ENCODE assay signal across 9 mouse cellular contexts in genomic region chr7:132570071-132570470, GRCm38 (mm10). TPM values are rescaled to one million over a fixed set of nuclear protein-coding genes. Genes with fewer than 3 reads are reported as not detected.
DNase-seq lines count a peak whose midpoint lies in the region; ATAC-seq and TF ChIP-seq lines count a peak whose summit lies in the region.
"Had no signal": no experiment of that assay in that cellular context is flagged by ENCODE, and none has a peak within 500 bp of the region (broad histone marks: within the 10 kb centered on the region; RNA-seq: fewer than 3 reads in every experiment).

No protein-coding gene starts in this region.

- H3K36me3 ChIP-seq in liver, postnatal 0 days (replicated peaks; ENCODE audit: insufficient read depth, low read length) = peaks cover 27% of the 10 kb centered on the region
- H3K36me3 ChIP-seq in forebrain, embryonic 11.5 days (ENCODE audit: control insufficient read depth, insufficient read depth, low read length) = no peaks in the 10 kb centered on the region
- H3K36me3 ChIP-seq in midbrain, embryonic 16.5 days (ENCODE audit: control insufficient read depth, insufficient read depth, low read length) = 0 out of 2 replicates have a peak, but pooled peaks cover 3% of the 10 kb centered on the region

- no peak for TF ChIP-seq EP300 in liver, postnatal 0 days (IDR thresholded peaks at IDR 0.05; ENCODE audit: low read depth)

- H3K9me3 ChIP-seq in liver, postnatal 0 days (ENCODE audit: low read length) = no peaks in the 10 kb centered on the region
- H3K9me3 ChIP-seq in forebrain, embryonic 11.5 days (ENCODE audit: control insufficient read depth, low read length) = no peaks in the 10 kb centered on the region
- H3K9me3 ChIP-seq in midbrain, embryonic 16.5 days (replicated peaks; ENCODE audit: control insufficient read depth, low read length, poor library complexity, severe bottlenecking) = no peaks in the 10 kb centered on the region

- peak overlapping the region; percentile 56; the same call in 1 of the 2 replicates for H3K27ac ChIP-seq in layer of hippocampus, adult 2 months
- no peak overlapping the region for H3K27ac ChIP-seq in liver, postnatal 0 days (ENCODE audit: low read depth)
- no peak overlapping the region for H3K27ac ChIP-seq in forebrain, embryonic 11.5 days (ENCODE audit: low read depth, low read length)
- H3K27ac ChIP-seq in midbrain, embryonic 16.5 days (ENCODE audit: low read length) = no peak overlapping the region

- H3K4me2 ChIP-seq in liver, postnatal 0 days (ENCODE audit: low read depth, low read length) = no peak overlapping the region
- no peak overlapping the region for H3K4me2 ChIP-seq in forebrain, embryonic 11.5 days (ENCODE audit: low read depth, low read length, severe bottlenecking)
- H3K4me2 ChIP-seq in midbrain, embryonic 16.5 days (ENCODE audit: low read length) = no peak overlapping the region

- peak; percentile 65 for ATAC-seq in liver, postnatal 0 days
- ATAC-seq in forebrain, embryonic 11.5 days (replicated peaks; ENCODE audit: low FRiP score) = no peak
- ATAC-seq in midbrain, embryonic 16.5 days = no peak
- ATAC-seq: Patski had no signal

- H3K27me3 ChIP-seq in liver, postnatal 0 days (ENCODE audit: insufficient read depth, low read length) = peaks cover 22% of the 10 kb centered on the region
- H3K27me3 ChIP-seq in forebrain, embryonic 11.5 days (ENCODE audit: control insufficient read depth, insufficient read depth, low read length) = no peaks in the 10 kb centered on the region
- H3K27me3 ChIP-seq in midbrain, embryonic 16.5 days (ENCODE audit: control insufficient read depth, insufficient read depth, low read depth, low read length) = no peaks in the 10 kb centered on the region
- H3K27me3 ChIP-seq: Patski had no signal

- no peak overlapping the region for H3K4me3 ChIP-seq in layer of hippocampus, adult 2 months
- no peak overlapping the region for H3K4me3 ChIP-seq in liver, postnatal 0 days (ENCODE audit: low read depth, low read length)
- H3K4me3 ChIP-seq in forebrain, embryonic 11.5 days (ENCODE audit: low read depth, low read length) = no peak overlapping the region
- no peak overlapping the region for H3K4me3 ChIP-seq in midbrain, embryonic 16.5 days (ENCODE audit: low read depth, low read length)

- intact Hi-C loops in heart, postnatal 10 days (cut with DNase I) = loop anchor here (10.0 kb wide), 1 partner anchor 245 kb away; the partner anchor contains the start of gene Fam53b

- no peak for TF ChIP-seq CTCF in layer of hippocampus, adult 2 months (conservative IDR thresholded peaks at IDR 0.05)
- no peak for TF ChIP-seq CTCF in liver, postnatal 0 days (IDR thresholded peaks at IDR 0.05; ENCODE audit: low read depth)

- no peak for DNase-seq in layer of hippocampus, adult 2 months (ENCODE audit: low spot score in 2 of 2)
- no peak for DNase-seq in layer of hippocampus, adult 9-11 months
- DNase-seq in cerebellum, postnatal 36 days = peak; percentile 26
- DNase-seq in heart, postnatal 10 days = peak; percentile 48 to 74
- peak; percentile 52 for DNase-seq in liver, postnatal 0 days
- no peak for DNase-seq in forebrain, embryonic 11.5 days (ENCODE audit: low spot score)
- DNase-seq: gastrocnemius, postnatal 14 days had no signal

- peaks cover 24% of the 10 kb centered on the region for H3K4me1 ChIP-seq in liver, postnatal 0 days (ENCODE audit: insufficient read depth)
- H3K4me1 ChIP-seq in forebrain, embryonic 11.5 days (replicated peaks; ENCODE audit: control insufficient read depth, insufficient read depth, low read length) = peaks cover 4% of the 10 kb centered on the region; the same call in 1 of the 2 replicates
- 0 out of 2 replicates have a peak, but pooled peaks cover 2% of the 10 kb centered on the region for H3K4me1 ChIP-seq in midbrain, embryonic 16.5 days (ENCODE audit: control insufficient read depth, insufficient read depth, low read length)

- WGBS in liver, postnatal 0 days (ENCODE audit: insufficient replicate concordance) = 61% methylated on average over 5 of the region's 5 CpGs
- WGBS in forebrain, embryonic 11.5 days = 89% methylated on average over 5 of the region's 5 CpGs
- 85% methylated on average over 5 of the region's 5 CpGs for WGBS in midbrain, embryonic 16.5 days

- no peak overlapping the region for H3K9ac ChIP-seq in liver, postnatal 0 days (replicated peaks)
- no peak overlapping the region for H3K9ac ChIP-seq in forebrain, embryonic 11.5 days (ENCODE audit: low read length)
- no peak overlapping the region for H3K9ac ChIP-seq in midbrain, embryonic 16.5 days (ENCODE audit: low read depth, low read length)

RNA-seq across cellular contexts. Expression of gene Oat, which starts 6.1 kb away (rescaled TPM):
- total RNA-seq in layer of hippocampus, adult 2 months (2021) = 10 to 100 TPM; 91.2 to 95.6 TPM
- total RNA-seq in heart, postnatal 10 days (2021) = 100 to 1,000 TPM; 116 to 121 TPM
- 43.8 and 44.6 TPM in 2 replicates for polyA plus RNA-seq in liver, postnatal 0 days (2015; fragmentation: Nextera tagmentation; extraction: Ambion mirVana)
- polyA plus RNA-seq in forebrain, embryonic 11.5 days (2014; fragmentation: Nextera tagmentation; extraction: Ambion mirVana) = 134 and 137 TPM in 2 replicates
- 87.8 and 106 TPM in 2 replicates for polyA plus RNA-seq in midbrain, embryonic 16.5 days (2015; fragmentation: Nextera tagmentation; extraction: Ambion mirVana)

RNA-seq across cellular contexts. Expression of gene Nkx1-2, which starts 29.4 kb away (rescaled TPM):
- total RNA-seq in layer of hippocampus, adult 2 months (2021) = not detected
- not detected for total RNA-seq in heart, postnatal 10 days (2021)
- polyA plus RNA-seq in liver, postnatal 0 days (2015; fragmentation: Nextera tagmentation; extraction: Ambion mirVana) = not detected in 2 replicates
- polyA plus RNA-seq in forebrain, embryonic 11.5 days (2014; fragmentation: Nextera tagmentation; extraction: Ambion mirVana) = 0.36 TPM in 1 of 2 replicates, not detected in the other
- 0.38 and 0.40 TPM in 2 replicates for polyA plus RNA-seq in midbrain, embryonic 16.5 days (2015; fragmentation: Nextera tagmentation; extraction: Ambion mirVana)
- total RNA-seq: gastrocnemius, postnatal 14 days had no signal

RNA-seq across cellular contexts. Expression of gene Lhpp, which starts 40.4 kb away (rescaled TPM):
- total RNA-seq in layer of hippocampus, adult 2 months (2021) = 10 to 100 TPM; 22.9 to 25.3 TPM
- total RNA-seq in heart, postnatal 10 days (2021) = 10 to 100 TPM; 18.0 to 18.4 TPM
- 9.0 and 10.4 TPM in 2 replicates for polyA plus RNA-seq in liver, postnatal 0 days (2015; fragmentation: Nextera tagmentation; extraction: Ambion mirVana)
- polyA plus RNA-seq in forebrain, embryonic 11.5 days (2014; fragmentation: Nextera tagmentation; extraction: Ambion mirVana) = 12.7 and 15.1 TPM in 2 replicates
- 39.3 and 51.3 TPM in 2 replicates for polyA plus RNA-seq in midbrain, embryonic 16.5 days (2015; fragmentation: Nextera tagmentation; extraction: Ambion mirVana)

Comparison
In these comparisons a context has a peak if more than half of its experiments do, and no peak if none do; other contexts are left out.
1. DNase-seq: peak in cerebellum, postnatal 36 days (2 of 2), heart, postnatal 10 days (2 of 2) and liver, postnatal 0 days (single experiment); none in layer of hippocampus, adult 2 months (0 of 2), layer of hippocampus, adult 9-11 months (single experiment) and forebrain, embryonic 11.5 days (single experiment).